Mouse (Mus musculus) MEL-GATA-1-ER (cell line): ENCODE results near the gene Hspb7.

Source experiments
- DNase-seq: peaks from one replicate; pipeline ENCODE4 v3.0.0-alpha.2; 2012; ENCODE audit warnings: low read depth; ENCODE audit errors: extremely low read depth

Hspb7 gene

GRCm38 (mm10) chr4:141419398-141420191, 984 bp upstream of the Hspb7 start:
- no peak for DNase-seq

DNA sequence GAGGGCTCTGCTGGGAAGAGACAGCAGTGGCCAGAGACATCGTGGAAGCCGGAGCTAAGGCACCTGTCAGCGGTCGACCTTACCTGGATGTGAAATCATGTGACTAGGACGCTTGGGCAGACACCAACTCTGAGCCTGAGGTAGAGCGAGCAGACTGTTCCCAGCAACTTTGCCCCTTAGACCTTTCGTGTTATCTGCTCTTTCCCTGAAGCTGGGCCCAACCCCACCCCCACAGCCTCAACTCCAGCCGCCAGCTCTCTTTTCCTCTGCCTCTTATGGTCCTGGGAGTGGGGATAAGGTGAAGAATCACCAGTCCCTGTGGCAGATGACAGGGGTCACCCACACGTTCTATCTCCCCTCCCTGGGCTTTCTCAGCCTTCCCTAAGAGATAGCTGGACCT, 307 bp downstream of the Hspb7 start:
- no peak for DNase-seq

DNA sequence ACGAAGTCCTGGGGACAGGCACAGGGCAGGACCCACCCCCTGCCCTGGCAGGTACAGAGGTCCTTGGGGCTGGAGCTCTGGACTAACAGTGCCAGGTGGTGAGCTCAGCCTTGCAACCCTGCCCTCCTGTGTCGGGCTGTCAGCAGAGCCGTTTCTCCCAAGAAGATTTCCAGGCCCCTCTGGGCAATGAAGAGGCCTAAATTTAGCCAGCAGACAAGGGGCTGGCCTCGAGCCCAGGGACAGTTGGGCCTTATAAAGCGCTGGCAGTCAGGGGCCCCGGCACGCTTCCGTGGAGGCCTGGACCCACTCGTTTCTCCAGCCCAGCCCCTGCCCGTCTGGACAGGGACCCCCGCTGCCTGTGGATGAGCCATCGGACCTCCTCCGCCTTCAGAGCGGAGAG, 844 bp downstream of the Hspb7 start:
- DNase-seq, result no peak

GRCm38 (mm10) chr4:141422841-141423240, 2.3 kb downstream of the Hspb7 start:
- no peak for DNase-seq

DNA sequence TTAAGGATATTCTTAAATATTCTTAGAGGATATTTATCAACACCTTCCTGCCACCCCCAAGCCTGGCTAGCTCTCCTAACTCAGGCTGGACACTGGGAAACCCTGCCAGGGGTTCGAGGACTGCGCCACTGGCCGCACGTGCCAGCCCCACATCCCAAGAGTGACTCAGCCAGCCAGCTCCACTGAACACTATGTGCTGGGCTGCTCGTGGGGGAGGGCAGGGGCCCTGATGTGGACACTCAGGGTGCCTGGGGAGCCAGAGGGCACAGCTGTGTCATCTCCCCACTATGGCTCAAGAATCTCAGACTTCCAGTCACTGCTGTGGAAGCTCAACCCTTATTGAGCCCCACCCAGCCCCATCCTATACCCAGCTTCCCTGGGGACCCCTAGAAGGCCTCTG, 2.7 kb downstream of the Hspb7 start:
- DNase-seq, result no peak

GRCm38 (mm10) chr4:141423691-141424431, 3.3 kb downstream of the Hspb7 start:
- no peak for DNase-seq

- DNase-seq, result no peak
Measured at GRCm38 (mm10) chr4:141425484-141426479, 5.2 kb downstream of the Hspb7 start.

DNA sequence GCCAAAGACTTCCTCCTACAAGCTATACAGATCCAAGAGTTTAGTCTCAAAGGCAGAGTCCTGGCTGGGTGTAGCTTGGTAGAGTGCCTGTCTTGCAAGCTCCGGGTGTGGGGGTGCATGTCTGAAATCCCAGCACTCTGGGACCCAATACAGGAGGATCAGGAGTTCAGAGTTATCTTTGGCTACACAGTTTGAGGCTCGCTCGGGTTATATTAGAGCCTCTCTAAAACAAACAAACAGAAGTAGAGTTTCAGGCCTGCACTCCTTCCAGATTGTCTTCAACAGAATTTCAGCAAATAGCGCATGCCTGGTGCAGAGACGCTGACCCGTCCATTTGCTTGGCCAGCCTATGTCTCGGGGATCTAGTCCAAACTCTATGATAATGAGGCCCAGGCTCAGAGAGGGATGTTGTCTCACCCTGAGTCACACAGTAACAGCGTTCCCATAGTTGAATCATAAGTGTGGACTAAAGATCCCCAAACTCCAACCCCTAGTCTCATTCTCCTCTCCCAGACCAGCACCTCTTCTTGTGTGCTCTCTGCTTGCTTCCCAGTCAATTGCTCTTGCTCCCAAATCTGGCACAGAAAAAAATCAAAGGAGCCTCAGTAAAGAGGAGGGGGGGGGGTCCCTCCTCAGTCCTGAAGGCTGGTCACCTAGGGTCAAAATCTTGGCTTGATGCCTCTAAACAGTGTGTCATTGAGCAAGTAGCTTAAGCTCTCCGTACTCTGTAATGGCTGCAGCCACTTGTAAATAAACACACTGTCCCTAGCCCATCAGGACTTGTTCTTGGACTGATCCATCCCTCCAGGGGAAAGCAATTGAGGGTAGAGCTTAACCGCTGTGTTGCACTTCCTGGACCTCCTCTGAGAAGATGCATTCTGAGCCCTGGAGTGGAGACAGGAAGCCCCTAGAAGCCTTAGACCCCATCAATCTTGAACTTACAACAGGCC, 6.5 kb downstream of the Hspb7 start:
- no peak for DNase-seq

DNA sequence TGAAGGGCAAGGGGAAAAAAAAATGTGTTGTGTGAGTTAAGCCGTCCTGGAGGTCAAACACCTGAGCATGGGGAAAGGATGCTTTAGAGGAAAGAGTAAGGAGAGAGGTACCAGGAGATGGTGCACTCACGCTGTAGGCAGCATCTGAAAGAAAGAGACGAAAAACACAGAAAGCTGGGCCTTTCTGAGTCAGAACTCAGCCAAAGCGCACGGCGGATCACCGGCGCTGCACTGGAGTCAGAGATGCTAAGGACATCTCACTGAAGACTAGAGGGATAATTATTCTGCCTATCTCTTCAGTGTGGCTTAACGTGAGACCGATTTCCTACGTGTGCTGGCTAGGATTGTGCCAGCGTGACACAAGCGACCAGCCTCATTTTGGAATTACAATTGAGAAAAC, 7.3 kb downstream of the Hspb7 start:
- DNase-seq, result no peak

GRCm38 (mm10) chr4:141429381-141429780, 8.8 kb downstream of the Hspb7 start:
- DNase-seq, result no peak

- no peak for DNase-seq
Measured at GRCm38 (mm10) chr4:141429847-141430246, 9.3 kb downstream of the Hspb7 start.

DNA sequence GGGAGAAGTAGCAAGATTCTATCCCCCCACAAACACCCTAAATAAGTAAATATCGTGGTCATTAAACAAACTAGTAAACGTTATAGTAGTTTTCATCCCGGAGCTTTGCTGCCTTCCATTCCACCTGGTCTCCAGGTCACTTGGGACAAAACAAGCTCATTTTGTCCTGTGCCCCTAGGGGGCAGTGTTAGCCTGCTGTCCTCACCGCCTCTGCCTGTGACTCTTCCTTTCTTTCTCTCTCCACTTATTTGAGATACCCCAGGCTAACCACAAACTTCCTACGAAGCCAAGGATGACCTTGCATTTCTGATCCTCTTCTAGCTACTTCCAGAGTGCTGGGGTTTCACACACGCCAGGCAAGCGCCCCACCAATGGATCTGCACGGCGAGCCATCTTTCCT, 10.4 kb downstream of the Hspb7 start:
- peak; percentile 45 for DNase-seq

DNA sequence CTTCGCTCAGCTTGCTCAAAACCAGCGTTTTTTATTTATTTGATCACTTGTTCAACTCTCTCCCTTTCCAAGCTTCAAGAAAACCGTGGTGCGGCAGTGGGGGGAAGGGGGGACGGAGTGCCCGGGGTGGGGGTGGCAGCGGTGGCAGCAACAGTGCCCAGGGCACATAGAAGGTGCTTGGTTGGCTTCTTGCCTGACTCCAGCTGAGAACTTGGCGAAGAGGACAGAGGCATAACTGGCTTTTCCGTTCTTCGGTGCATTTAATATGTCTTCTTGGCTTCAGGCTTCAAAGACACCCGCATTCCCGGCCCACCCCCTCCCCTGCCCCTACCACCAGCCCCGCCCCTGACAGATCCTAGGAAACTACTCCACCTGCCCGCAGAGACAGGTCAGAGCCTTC, 12.1 kb downstream of the Hspb7 start:
- no peak for DNase-seq

- DNase-seq, result no peak
Measured at GRCm38 (mm10) chr4:141433191-141433590, 12.6 kb downstream of the Hspb7 start.

- no peak for DNase-seq
Measured at GRCm38 (mm10) chr4:141435974-141436373, 15.4 kb downstream of the Hspb7 start, which contains the start of gene Srarp. TSS of gene Srarp (minus strand) at chr4:141436105.

DNA sequence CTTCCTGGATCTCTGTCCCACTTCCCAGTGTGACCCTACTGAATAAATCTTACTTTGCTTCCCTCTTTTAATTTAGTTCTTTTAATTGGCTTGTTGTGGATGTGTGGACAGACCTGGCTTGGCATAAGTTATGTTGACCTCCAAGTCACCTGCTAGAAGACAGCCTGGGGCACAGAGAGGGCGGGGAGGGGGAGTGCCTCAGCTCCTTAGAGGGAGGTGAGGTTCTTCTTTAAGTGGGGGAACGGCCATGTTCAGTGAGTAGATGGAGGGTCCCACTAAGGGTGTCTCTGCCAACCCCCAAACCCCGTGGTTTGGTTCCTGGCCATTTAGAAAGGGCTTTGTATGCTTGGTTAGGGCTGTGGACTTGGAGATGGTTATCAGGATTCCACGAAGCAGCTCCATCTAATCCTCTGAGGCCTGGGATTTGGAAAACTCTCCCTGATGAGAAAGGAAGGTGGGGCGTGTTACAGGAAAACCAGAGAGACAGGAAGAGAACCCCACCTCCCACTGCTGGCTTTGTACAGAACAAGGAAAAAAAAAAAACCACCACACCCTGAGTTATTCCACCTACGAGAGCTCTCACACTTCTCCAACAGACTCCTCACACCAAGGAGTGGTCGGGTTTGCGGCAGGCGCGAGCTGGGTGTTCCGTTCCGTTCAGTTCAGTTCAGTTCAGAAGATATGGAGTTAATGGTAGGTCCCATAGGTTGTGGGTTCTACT, 18.7 kb downstream of the Hspb7 start:
- no peak for DNase-seq

- no peak for DNase-seq
Measured at GRCm38 (mm10) chr4:141440877-141441276, 20.3 kb downstream of the Hspb7 start.

DNA sequence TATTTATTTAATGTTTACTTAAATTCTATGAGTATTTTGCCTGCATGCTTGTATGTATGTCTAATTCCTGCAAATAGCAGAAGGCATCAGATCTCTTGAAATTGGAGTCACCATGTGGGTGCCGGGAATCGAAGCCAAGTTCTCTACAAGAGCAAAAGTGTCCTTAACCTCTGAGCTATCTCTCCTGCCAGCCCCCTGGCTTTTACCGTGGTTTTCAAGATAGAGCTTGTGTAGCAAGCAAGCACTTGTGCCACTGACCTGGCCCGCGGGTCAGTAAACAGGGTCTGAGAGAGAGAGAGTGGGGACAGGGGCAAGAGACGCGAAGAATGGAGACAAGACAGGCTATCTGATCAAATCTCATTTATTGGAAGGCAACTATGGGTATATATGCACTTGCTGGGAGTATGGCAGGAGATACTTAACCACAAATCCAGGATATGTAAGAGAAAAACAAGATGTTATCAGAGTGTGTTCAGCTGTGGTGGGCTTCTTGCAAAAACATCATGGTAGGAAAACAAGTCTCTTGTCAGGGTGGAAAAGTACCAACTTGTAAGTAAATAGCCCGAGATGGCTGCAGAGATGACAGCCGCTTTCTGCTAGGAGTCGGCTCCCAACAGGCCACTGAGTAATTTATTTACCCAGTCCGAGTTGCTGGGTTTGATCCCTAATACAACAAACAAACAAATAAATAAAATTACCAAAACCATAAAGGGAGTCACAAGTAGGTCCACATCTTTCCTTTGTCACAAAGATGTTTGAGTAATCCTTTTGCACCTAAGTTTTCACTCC, 23.3 kb downstream of the Hspb7 start:
- no peak for DNase-seq
